Mouse (Mus musculus) midbrain, embryonic 16.5 days (tissue): ENCODE measurements at regions not wholly inside any gene's neighbourhood (a gene's known extent, or its start where the extent isn't known, plus 50 kb on each side); places are given as distances from the start of the nearest gene placed in this dataset.
A peak's percentile ranks its signal among the peaks of the same experiment; 100 is the strongest.

Source experiments
- ATAC-seq: fragments of 200-750 bp; cut with Nextera tagmentation; 2 replicates; pipeline ENCODE4 v1.8.0; 2017; ENCODE audit warnings: moderate TSS enrichment
- H3K27ac ChIP-seq: fragments of 300-500 bp; sonication (generic); 2 replicates; pipeline ENCODE4 v1.5.1; 2014; ENCODE audit warnings: mild to moderate bottlenecking, low read length, mixed read lengths
- H3K27me3 ChIP-seq: fragments of 300-500 bp; sonication (generic); 2 replicates; pipeline ENCODE4 v1.6.1; 2014; ENCODE audit warnings: low read depth, low read length, mixed read lengths; ENCODE audit not compliant: control insufficient read depth, insufficient read depth
- H3K36me3 ChIP-seq: fragments of 300-500 bp; sonication (generic); 2 replicates; pipeline ENCODE4 v1.6.1; 2014; ENCODE audit warnings: mild to moderate bottlenecking, low read length, moderate library complexity, mixed read lengths; ENCODE audit not compliant: control insufficient read depth, insufficient read depth
- H3K4me1 ChIP-seq: fragments of 300-500 bp; sonication (generic); 2 replicates; pipeline ENCODE4 v1.6.1; 2014; ENCODE audit warnings: mild to moderate bottlenecking, low read length, mixed read lengths; ENCODE audit not compliant: control insufficient read depth, insufficient read depth
- H3K4me2 ChIP-seq: fragments of 300-500 bp; sonication (generic); 2 replicates; pipeline ENCODE4 v1.6.1; 2014; ENCODE audit warnings: mild to moderate bottlenecking, low read length, mixed read lengths
- H3K4me3 ChIP-seq: fragments of 300-500 bp; sonication (generic); 2 replicates; pipeline ENCODE4 v1.5.1; 2014; ENCODE audit warnings: low read depth, mild to moderate bottlenecking, low read length, moderate library complexity, mixed read lengths
- H3K9ac ChIP-seq: fragments of 300-500 bp; sonication (generic); 2 replicates; pipeline ENCODE4 v1.6.1; 2014; ENCODE audit warnings: low read depth, low read length, mixed read lengths
- H3K9me3 ChIP-seq: fragments of 300-500 bp; sonication (generic); replicated peaks from 2 replicates; pipeline ENCODE4 v1.6.1; 2014; ENCODE audit warnings: mild to moderate bottlenecking, low read length, mixed read lengths; ENCODE audit not compliant: control insufficient read depth, poor library complexity, severe bottlenecking
- WGBS: fragments of 180-500 bp; shearing (Covaris S2); extraction: QIAGEN DNeasy Blood & Tissue Kit; methylation state at CpG from one replicate; pipeline ENCODE4 v1.1.7; 2014; 5-methylcytosine and 5-hydroxymethylcytosine counted together

DNA sequence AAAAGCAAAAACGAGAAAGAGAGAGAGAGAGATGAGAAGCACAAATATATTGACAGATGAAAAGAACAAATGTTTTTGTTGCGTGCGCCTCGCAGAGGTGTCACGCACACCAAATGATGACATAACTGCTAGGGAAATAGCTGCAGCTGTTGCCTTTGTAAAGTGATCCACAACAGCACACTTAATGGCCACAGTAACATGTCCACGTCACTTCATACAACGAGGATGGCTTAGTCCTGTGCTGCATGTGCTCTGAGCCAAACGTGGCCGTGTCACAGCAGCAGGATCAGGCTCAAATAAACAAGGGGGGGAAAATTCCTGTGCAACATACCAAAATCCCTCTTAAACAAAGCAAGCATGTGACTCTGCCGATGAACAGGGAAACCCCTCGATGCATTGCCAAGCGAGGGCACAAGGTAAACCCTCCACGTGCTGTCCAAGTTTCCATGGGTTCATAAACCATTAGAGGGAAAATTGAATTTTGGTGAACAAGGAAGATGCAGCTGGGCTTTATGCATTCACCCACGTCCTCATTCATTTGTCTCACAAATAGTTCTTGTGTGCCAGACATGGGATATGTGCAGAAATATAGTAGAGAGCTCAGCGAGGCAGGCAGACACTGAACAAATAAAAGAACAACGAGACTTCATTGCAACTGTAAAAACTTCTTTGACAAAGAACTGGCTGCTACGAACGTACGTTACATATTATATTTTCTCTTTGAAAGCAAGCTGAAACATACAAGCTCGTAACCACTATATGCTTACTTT is 223.0 kb upstream of the Pard3b start:
- H3K27ac ChIP-seq, result no peak overlapping the region
- H3K4me1 ChIP-seq, result peaks cover 17% of the 10 kb centered on the region
- H3K4me2 ChIP-seq, result no peak overlapping the region; the same call in 1 of the 2 replicates
- no peak overlapping the region for H3K9ac ChIP-seq
- H3K9me3 ChIP-seq, result no peaks in the 10 kb centered on the region
- H3K36me3 ChIP-seq, result no peaks in the 10 kb centered on the region
- ATAC-seq, result 0 out of 2 replicates have a peak, but pooled peaks have one; percentile 17
- 66% methylated on average over 20 of the region's 20 CpGs for WGBS
- H3K4me3 ChIP-seq, result no peak overlapping the region
- H3K27me3 ChIP-seq, result no peaks in the 10 kb centered on the region

DNA sequence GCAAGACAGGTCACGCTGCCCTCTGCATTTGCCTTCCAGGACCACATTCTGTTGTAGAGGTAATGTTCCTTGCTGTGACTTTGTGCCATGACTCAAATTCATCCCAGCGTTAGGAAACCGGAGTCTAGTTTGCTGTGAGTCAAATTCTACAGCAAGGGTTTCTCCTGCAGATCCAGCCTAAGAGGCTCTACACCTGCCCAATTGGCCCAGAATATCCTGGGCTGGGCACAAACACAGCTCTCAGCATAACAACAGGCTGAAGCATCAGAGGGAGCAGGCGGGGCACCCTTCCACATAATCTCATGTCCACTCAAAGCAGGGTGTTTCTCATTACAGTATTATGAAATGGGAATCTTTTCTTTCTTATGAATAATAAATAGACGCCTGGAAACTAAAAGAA is 220.2 kb upstream of the Pard3b start:
- 45% methylated on average over 5 of the region's 5 CpGs for WGBS
- Histone ChIP-seq H3K9me3 (no peaks in the 10 kb centered on the region), H3K9ac (no peak overlapping the region), H3K4me2 (no peak overlapping the region), H3K4me1 (peaks cover 17% of the 10 kb centered on the region), H3K27me3 (no peaks in the 10 kb centered on the region), H3K27ac (peak overlapping the region; percentile 60; the same call in 1 of the 2 replicates), H3K36me3 (no peaks in the 10 kb centered on the region), H3K4me3 (no peak overlapping the region)
- ATAC-seq, result no peak

DNA sequence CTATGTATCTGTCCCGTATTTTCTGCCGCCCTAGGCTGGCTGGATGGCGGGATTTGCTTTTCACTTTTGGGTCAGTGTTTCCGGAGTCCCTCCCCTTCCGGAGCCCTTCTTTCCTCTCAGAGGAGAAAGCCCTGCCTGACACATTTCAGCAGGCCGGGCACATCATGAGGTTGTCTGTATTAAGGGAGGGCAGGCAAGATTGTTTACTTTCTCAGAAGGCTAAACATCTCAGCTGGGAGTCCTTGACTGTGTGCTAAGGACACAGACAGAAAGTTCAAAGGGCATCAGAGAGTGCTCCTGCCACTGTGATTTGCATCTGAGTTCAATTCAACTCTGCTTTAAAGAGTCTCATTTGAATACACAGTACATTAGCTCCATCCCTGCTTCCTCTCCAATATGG is 218.8 kb upstream of the Pard3b start:
- 42% methylated on average over 6 of the region's 6 CpGs for WGBS

DNA sequence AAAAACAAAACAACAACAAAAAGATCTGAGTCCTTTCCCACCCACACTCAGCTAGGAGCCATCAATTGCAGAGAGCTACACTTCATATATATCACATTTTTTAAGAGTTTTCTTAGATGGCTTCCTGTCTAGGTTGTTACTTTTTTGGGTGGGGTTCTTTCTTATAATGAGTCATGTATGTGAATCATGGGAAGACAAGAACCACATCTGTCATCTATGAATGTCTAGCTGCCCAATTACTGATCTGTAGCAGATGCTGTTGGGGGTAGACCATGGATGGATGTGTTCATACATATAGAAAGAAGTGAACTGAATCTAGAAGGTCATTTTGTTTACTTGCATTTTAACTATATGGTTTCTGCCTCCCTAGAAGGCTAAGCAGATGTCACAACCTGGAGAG is 215.4 kb upstream of the Pard3b start:
- Histone ChIP-seq H3K36me3 (no peaks in the 10 kb centered on the region), H3K9me3 (no peaks in the 10 kb centered on the region), H3K9ac (no peak overlapping the region), H3K4me1 (peaks cover 6% of the 10 kb centered on the region), H3K4me2 (no peak overlapping the region), H3K27ac (no peak overlapping the region), H3K27me3 (no peaks in the 10 kb centered on the region), H3K4me3 (no peak overlapping the region)
- no peak for ATAC-seq

More for the DNA sequence above, 218.8 kb upstream of the Pard3b start:
- no peaks in the 10 kb centered on the region for H3K27me3 ChIP-seq
- H3K9me3 ChIP-seq, result no peaks in the 10 kb centered on the region
- H3K36me3 ChIP-seq, result no peaks in the 10 kb centered on the region
- H3K4me3 ChIP-seq, result no peak overlapping the region
- ATAC-seq, result no peak
- H3K4me2 ChIP-seq, result no peak overlapping the region
- H3K4me1 ChIP-seq, result peaks cover 14% of the 10 kb centered on the region
- H3K9ac ChIP-seq, result no peak overlapping the region
- no peak overlapping the region for H3K27ac ChIP-seq

DNA sequence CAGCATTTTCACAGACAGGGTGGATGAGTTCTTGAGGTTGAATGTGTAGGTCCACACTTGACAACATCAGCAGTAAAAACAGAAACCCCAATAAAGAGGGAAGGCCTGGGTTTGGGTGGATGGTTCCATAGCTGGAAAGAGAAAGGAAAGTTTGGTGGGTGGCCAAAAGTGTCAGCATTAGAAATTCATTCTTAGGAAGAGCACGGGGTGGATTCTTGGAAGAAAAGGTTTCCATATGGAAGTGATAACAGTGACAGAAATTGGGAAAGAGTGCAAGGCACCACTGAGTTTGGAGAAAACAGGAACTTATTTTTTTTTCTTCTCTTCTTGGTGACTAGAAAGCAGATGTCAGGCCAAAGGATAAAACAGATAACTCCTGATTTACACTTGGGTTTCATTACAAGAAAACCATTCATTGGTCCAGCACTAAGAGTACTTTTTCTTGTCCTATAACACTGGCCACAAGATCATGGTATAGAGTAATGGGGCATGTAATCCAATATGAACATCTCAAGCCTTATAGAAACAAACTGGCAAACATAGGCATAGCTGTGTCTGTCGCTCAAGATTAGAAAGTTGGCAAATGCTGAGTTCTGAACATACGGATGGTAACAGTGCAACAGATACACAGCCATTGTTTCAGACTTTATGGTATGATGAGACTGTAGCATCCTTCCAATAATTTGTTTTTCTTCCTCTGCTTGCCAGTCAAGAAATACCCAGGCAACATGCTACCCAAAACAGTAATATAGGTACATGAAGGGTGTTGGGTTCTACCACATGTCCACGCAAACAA is 209.7 kb upstream of the Pard3b start:
- no peak overlapping the region for H3K9ac ChIP-seq
- H3K9me3 ChIP-seq, result no peaks in the 10 kb centered on the region
- WGBS, result 92% methylated on average over 4 of the region's 4 CpGs
- no peak overlapping the region for H3K4me2 ChIP-seq
- no peak for ATAC-seq
- H3K4me3 ChIP-seq, result no peak overlapping the region
- H3K36me3 ChIP-seq, result no peaks in the 10 kb centered on the region
- no peak overlapping the region for H3K27ac ChIP-seq
- H3K27me3 ChIP-seq, result no peaks in the 10 kb centered on the region
- no peaks in the 10 kb centered on the region for H3K4me1 ChIP-seq

DNA sequence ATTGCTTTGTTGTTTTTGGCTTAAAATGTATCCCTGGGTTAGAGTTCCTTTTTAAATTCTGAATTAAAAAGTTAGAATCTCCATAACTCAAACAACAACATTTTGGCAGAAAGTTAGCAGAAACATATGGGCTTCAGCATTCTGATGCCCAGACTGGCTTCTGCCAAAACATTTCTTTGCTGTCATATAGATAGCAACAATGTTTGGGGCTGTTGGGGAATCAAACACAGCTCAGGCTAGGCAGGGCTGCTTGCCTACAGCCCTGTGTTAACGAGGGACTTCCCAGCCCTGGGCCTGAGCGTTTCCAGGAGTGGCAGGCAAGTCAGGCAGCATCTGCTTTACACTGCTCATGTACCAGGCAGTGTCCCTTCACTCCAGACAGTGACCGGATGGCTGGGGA is 201.0 kb upstream of the Pard3b start:
- Histone ChIP-seq H3K9ac (no peak overlapping the region), H3K27me3 (no peaks in the 10 kb centered on the region), H3K4me1 (no peaks in the 10 kb centered on the region), H3K36me3 (no peaks in the 10 kb centered on the region), H3K27ac (no peak overlapping the region), H3K4me3 (no peak overlapping the region), H3K9me3 (no peaks in the 10 kb centered on the region), H3K4me2 (no peak overlapping the region)
- no peak for ATAC-seq
- WGBS, result 63% methylated on average over 3 of the region's 3 CpGs

DNA sequence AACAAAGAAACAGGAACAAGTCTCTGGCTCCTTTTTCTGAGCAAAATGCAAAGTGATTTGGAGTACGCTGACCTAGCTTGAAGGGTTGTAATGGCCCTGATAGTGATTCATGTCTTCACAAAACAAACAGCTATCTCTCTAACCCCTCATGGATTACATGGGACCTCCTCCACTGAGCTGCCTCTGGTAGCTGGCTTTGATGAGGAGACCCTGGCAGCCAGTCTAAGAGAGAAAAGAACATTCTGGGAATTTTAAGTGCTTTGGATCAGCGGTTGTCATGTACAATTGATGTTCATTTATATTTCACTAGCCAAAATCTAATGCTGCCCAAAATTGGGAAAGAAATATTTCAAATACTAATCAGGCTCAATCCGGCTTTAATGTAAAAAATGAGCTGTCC is 177.2 kb upstream of the Pard3b start:
- Histone ChIP-seq H3K36me3 (no peaks in the 10 kb centered on the region), H3K27ac (no peak overlapping the region), H3K9ac (no peak overlapping the region), H3K4me3 (no peak overlapping the region), H3K4me1 (no peaks in the 10 kb centered on the region), H3K9me3 (no peaks in the 10 kb centered on the region), H3K27me3 (no peaks in the 10 kb centered on the region), H3K4me2 (no peak overlapping the region)
- ATAC-seq, result no peak
- WGBS, result 67% methylated on average over 3 of the region's 3 CpGs

DNA sequence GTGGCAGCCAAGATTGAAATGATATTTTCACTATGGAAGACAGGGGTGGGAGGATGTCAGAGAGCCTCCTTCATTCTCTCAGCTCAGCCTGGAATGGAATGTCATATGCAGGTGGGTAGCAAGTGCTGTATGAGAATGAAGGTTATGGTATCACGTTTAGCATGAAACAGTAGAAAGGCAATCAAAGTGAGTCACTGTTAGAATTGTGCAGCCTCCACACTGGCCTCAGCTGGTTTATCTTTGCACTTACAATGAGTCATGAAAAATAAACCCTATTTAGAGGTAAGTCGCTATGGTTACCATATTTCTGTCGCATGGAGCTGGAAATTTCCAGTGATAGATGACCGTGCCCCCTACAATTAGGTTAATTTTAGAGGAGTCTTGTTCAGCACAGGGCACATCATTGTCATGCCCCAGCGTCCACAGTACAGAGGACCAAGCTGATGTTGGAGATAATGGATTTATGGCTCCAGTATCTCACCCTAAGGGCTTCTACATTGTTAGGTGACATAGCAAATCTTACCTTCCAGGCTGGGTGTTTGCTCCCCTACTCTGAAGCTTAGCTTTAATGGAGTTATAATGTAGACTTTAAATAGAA is 167.9 kb upstream of the Pard3b start:
- H3K9me3 ChIP-seq, result no peaks in the 10 kb centered on the region
- H3K4me2 ChIP-seq, result no peak overlapping the region
- H3K27ac ChIP-seq, result peak overlapping the region; percentile 51; the same call in 1 of the 2 replicates
- no peaks in the 10 kb centered on the region for H3K27me3 ChIP-seq
- no peaks in the 10 kb centered on the region for H3K36me3 ChIP-seq
- H3K4me3 ChIP-seq, result no peak overlapping the region
- 52% methylated on average over 5 of the region's 5 CpGs for WGBS
- ATAC-seq, result no peak
- no peak overlapping the region for H3K9ac ChIP-seq
- peaks cover 2% of the 10 kb centered on the region; the same call in 1 of the 2 replicates for H3K4me1 ChIP-seq
